8 mouse cellular contexts compared by ENCODE assay signal in the genomic region with DNA sequence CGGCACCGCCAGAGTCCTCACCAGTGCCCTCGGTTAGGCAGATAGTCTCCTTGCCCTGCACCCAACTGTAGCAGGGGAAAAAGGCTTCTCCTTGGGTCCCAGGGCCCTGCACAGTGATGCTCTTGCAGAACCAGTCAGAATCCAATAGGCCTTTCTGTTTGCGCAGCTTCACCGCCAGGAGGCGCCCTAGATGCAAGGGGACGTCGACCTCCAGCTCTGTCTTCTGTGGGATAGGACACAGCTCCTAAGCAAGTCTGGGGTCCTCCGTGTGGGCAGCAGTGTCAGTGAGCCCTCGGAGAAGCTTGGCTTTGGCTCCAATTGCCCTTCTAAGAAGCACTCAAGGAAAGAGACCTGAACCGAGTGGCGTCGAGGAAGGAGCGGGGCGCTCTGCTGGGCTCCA. TPM values are rescaled to one million over a fixed set of nuclear protein-coding genes. Genes with fewer than 3 reads are reported as not detected.
DNase-seq lines count a peak whose midpoint lies in the region; ATAC-seq and TF ChIP-seq lines count a peak whose summit lies in the region.

No protein-coding gene starts in this region.

- peak; percentile 48; the same call in 1 of the 2 replicates for TF ChIP-seq CTCF in cerebellum, adult 2 months (IDR thresholded peaks at IDR 0.05; ENCODE audit: borderline replicate concordance, insufficient read depth, low read depth, low read length)

- no peak overlapping the region; the same call in 1 of the 2 replicates for H3K9ac ChIP-seq in ES-E14 (ENCODE audit: insufficient read depth, low read depth, low read length, poor library complexity, severe bottlenecking)
- no peak overlapping the region for H3K9ac ChIP-seq in stomach, embryonic 14.5 days (replicated peaks; ENCODE audit: low read depth, low read length)

- no peak for TF ChIP-seq POLR2A in cerebellum, adult 2 months (IDR thresholded peaks at IDR 0.05; ENCODE audit: borderline replicate concordance, insufficient read depth, low read length)

- H3K4me2 ChIP-seq in stomach, embryonic 14.5 days (replicated peaks; ENCODE audit: low read depth, low read length): 0 out of 2 replicates have a peak overlapping the region, but pooled peaks have one; percentile 12

- 4% methylated on average over 15 of the region's 15 CpGs for WGBS in cerebellum, adult 2 months
- 1% methylated on average over 15 of the region's 15 CpGs for WGBS in midbrain, embryonic 10.5 days
- WGBS in stomach, embryonic 14.5 days: 2% methylated on average over 15 of the region's 15 CpGs

- H3K9me3 ChIP-seq in ES-E14 (ENCODE audit: control insufficient read depth, insufficient read depth, low read depth, low read length): no peaks in the 10 kb centered on the region
- no peaks in the 10 kb centered on the region for H3K9me3 ChIP-seq in midbrain, embryonic 10.5 days (replicated peaks)
- no peaks in the 10 kb centered on the region for H3K9me3 ChIP-seq in stomach, embryonic 14.5 days (ENCODE audit: control insufficient read depth, low read depth, low read length)

- no peak overlapping the region for H3K27ac ChIP-seq in cerebellum, adult 2 months (ENCODE audit: insufficient read depth, low read length)
- H3K27ac ChIP-seq in ES-E14 (ENCODE audit: insufficient read depth, low read depth, low read length, poor library complexity, severe bottlenecking): no peak overlapping the region
- H3K27ac ChIP-seq in midbrain, embryonic 10.5 days (replicated peaks): no peak overlapping the region
- no peak overlapping the region for H3K27ac ChIP-seq in stomach, embryonic 14.5 days (ENCODE audit: low read length)

- peak; percentile 4 to 19 for DNase-seq in cerebellum, adult 2 months
- DNase-seq in cerebellum, adult 8-10 months: no peak
- peak; percentile 69 for DNase-seq in ES-E14 (ENCODE audit: low read depth, low spot score)
- DNase-seq in embryo, embryonic 11 days: peak; percentile 71
- DNase-seq in heart, postnatal 4 days: peak; percentile 74
- peak; percentile 13 to 59 for DNase-seq in layer of hippocampus, postnatal 25 days (ENCODE audit: extremely low spot score in 1 of 2, low spot score in 1 of 2)
- peak; percentile 78 for DNase-seq in midbrain, embryonic 10.5 days (ENCODE audit: low spot score)

- H3K4me1 ChIP-seq in cerebellum, adult 2 months (ENCODE audit: control insufficient read depth, insufficient read depth, low read length): no peaks in the 10 kb centered on the region
- no peaks in the 10 kb centered on the region for H3K4me1 ChIP-seq in ES-E14 (ENCODE audit: control insufficient read depth in 2 of 2, insufficient read depth in 2 of 2, low read length in 2 of 2, poor library complexity in 1 of 2)
- peaks cover 8% of the 10 kb centered on the region for H3K4me1 ChIP-seq in midbrain, embryonic 10.5 days
- no peaks in the 10 kb centered on the region for H3K4me1 ChIP-seq in stomach, embryonic 14.5 days (ENCODE audit: control insufficient read depth, insufficient read depth, low read length)

- peaks cover 3% of the 10 kb centered on the region; the same call in 1 of the 2 replicates for H3K27me3 ChIP-seq in cerebellum, adult 2 months (ENCODE audit: control insufficient read depth, insufficient read depth, low read length)
- H3K27me3 ChIP-seq in midbrain, embryonic 10.5 days (ENCODE audit: low read depth, poor library complexity, severe bottlenecking): peaks cover 56% of the 10 kb centered on the region
- peaks cover 21% of the 10 kb centered on the region for H3K27me3 ChIP-seq in stomach, embryonic 14.5 days (ENCODE audit: control insufficient read depth, insufficient read depth, low read length)

- no peaks in the 10 kb centered on the region for H3K36me3 ChIP-seq in ES-E14 (ENCODE audit: control insufficient read depth, insufficient read depth, low read length, poor library complexity, severe bottlenecking)
- no peaks in the 10 kb centered on the region for H3K36me3 ChIP-seq in midbrain, embryonic 10.5 days
- H3K36me3 ChIP-seq in stomach, embryonic 14.5 days (ENCODE audit: control insufficient read depth, insufficient read depth, low read length): no peaks in the 10 kb centered on the region

- ATAC-seq in stomach, embryonic 14.5 days (ENCODE audit: insufficient number of reproducible peaks, insufficient read depth, low FRiP score, low read depth): no peak

- in situ Hi-C loops in ES-E14 (cut with MboI; ENCODE audit: low sequenced_read_pairs in 2 of 2, unreplicated experiment in 2 of 2): no loop called here

- no peak overlapping the region for H3K4me3 ChIP-seq in cerebellum, adult 2 months (replicated peaks; ENCODE audit: insufficient read depth, low read depth, low read length)
- H3K4me3 ChIP-seq in ES-E14 (ENCODE audit: insufficient read depth in 1 of 2, low read depth in 1 of 2, low read length in 2 of 2, poor library complexity in 1 of 2, severe bottlenecking in 1 of 2): peak overlapping the region; percentile 56 to 80
- H3K4me3 ChIP-seq in midbrain, embryonic 10.5 days: peak overlapping the region; percentile 39
- H3K4me3 ChIP-seq in stomach, embryonic 14.5 days (ENCODE audit: low read depth, low read length): no peak overlapping the region

TF ChIP-seq in ES-E14, 5 proteins besides CTCF, POLR2A, EP300 and RAD21:
- TF ChIP-seq CHD2 (IDR thresholded peaks at IDR 0.05; ENCODE audit: low read depth, low read length) (no peak), MAFK (IDR thresholded peaks at IDR 0.05; ENCODE audit: insufficient read depth, low read depth, low read length) (no peak), ZC3H11A (IDR thresholded peaks at IDR 0.05; ENCODE audit: borderline replicate concordance, low read depth, low read length) (0 out of 2 replicates have a peak, but pooled peaks have one; percentile 19), ZNF384 (IDR thresholded peaks at IDR 0.05; ENCODE audit: low read depth, low read length) (no peak), HCFC1 (IDR thresholded peaks at IDR 0.05; ENCODE audit: borderline replicate concordance, insufficient read depth, low read length) (no peak)

RNA-seq across cellular contexts. Expression of a gene that starts 0.8 kb away (rescaled TPM):
- polyA plus RNA-seq in cerebellum, adult 2 months (2012; rRNA removed): not detected in 2 replicates
- 0.16 and 0.27 TPM in 2 replicates for total RNA-seq in ES-E14 (2012; rRNA removed)
- total RNA-seq in heart, postnatal 4 days (2021): under 1 TPM in 1 of 2 experiments, not detected in 1; 0.20 TPM
- total RNA-seq in layer of hippocampus, postnatal 25 days (2021): not detected
- polyA plus RNA-seq in midbrain, embryonic 10.5 days (2016; fragmentation: Nextera tagmentation; extraction: Ambion mirVana): not detected in 2 replicates
- polyA plus RNA-seq in stomach, embryonic 14.5 days (2014; fragmentation: Nextera tagmentation; extraction: Ambion mirVana): not detected in 2 replicates

RNA-seq across cellular contexts. Expression of a gene that starts 30.2 kb away (rescaled TPM):
- 0.05 TPM in 1 of 2 replicates, not detected in the other for polyA plus RNA-seq in cerebellum, adult 2 months (2012; rRNA removed)
- 0.53 and 1.7 TPM in 2 replicates for total RNA-seq in ES-E14 (2012; rRNA removed)
- under 1 TPM; 0.19 to 0.52 TPM for total RNA-seq in heart, postnatal 4 days (2021)
- not detected for total RNA-seq in layer of hippocampus, postnatal 25 days (2021)
- 0.26 TPM in 1 of 2 replicates, not detected in the other for polyA plus RNA-seq in midbrain, embryonic 10.5 days (2016; fragmentation: Nextera tagmentation; extraction: Ambion mirVana)
- polyA plus RNA-seq in stomach, embryonic 14.5 days (2014; fragmentation: Nextera tagmentation; extraction: Ambion mirVana): 2.4 and 4.1 TPM in 2 replicates

Comparison
In these comparisons a context has a peak if more than half of its experiments do, and no peak if none do; other contexts are left out.
1. H3K4me3 ChIP-seq: peak in ES-E14 (2 of 2) and midbrain, embryonic 10.5 days (single experiment); none in cerebellum, adult 2 months (single experiment) and stomach, embryonic 14.5 days (single experiment).